ENCODE assay signal across 17 mouse cellular contexts in genomic region chr6:7656601-7657000, GRCm38 (mm10). TPM values are rescaled to one million over a fixed set of nuclear protein-coding genes. Genes with fewer than 3 reads are reported as not detected.
DNase-seq lines count a peak whose midpoint lies in the region; ATAC-seq and TF ChIP-seq lines count a peak whose summit lies in the region.
"Had no signal": no experiment of that assay in that cellular context is flagged by ENCODE, and none has a peak within 500 bp of the region (broad histone marks: within the 10 kb centered on the region; RNA-seq: fewer than 3 reads in every experiment).

No protein-coding gene starts in this region.

- WGBS in heart, postnatal 0 days: 78% methylated on average over 1 of the region's 1 CpGs
- WGBS in midbrain, embryonic 13.5 days: 83% methylated on average over 1 of the region's 1 CpGs
- WGBS in midbrain, embryonic 16.5 days: 88% methylated on average over 1 of the region's 1 CpGs
- 92% methylated on average over 1 of the region's 1 CpGs for WGBS in limb, embryonic 10.5 days

- H3K27me3 ChIP-seq in heart, postnatal 0 days (ENCODE audit: control insufficient read depth, insufficient read depth, low read length): no peaks in the 10 kb centered on the region
- H3K27me3 ChIP-seq in midbrain, embryonic 13.5 days: no peaks in the 10 kb centered on the region
- H3K27me3 ChIP-seq in midbrain, embryonic 16.5 days (ENCODE audit: control insufficient read depth, insufficient read depth, low read depth, low read length): no peaks in the 10 kb centered on the region
- H3K27me3 ChIP-seq in limb, embryonic 10.5 days (ENCODE audit: low read depth, poor library complexity, severe bottlenecking): no peaks in the 10 kb centered on the region
- H3K27me3 ChIP-seq: embryonic facial prominence, embryonic 13.5 days; heart, embryonic 15.5 days had no signal

- no peak overlapping the region for H3K27ac ChIP-seq in heart, postnatal 0 days (ENCODE audit: low read depth)
- no peak overlapping the region for H3K27ac ChIP-seq in midbrain, embryonic 13.5 days
- H3K27ac ChIP-seq in midbrain, embryonic 16.5 days (ENCODE audit: low read length): no peak overlapping the region
- H3K27ac ChIP-seq in limb, embryonic 10.5 days: no peak overlapping the region
- H3K27ac ChIP-seq: embryonic facial prominence, embryonic 13.5 days; heart, embryonic 15.5 days; liver, embryonic 14.5 days had no signal

- intact Hi-C loops in heart, postnatal 10 days (cut with DNase I): no loop called here

- peak; percentile 24 for TF ChIP-seq CTCF in heart, postnatal 0 days (IDR thresholded peaks at IDR 0.05; ENCODE audit: low read depth)

- no peaks in the 10 kb centered on the region for H3K9me3 ChIP-seq in heart, postnatal 0 days (replicated peaks; ENCODE audit: control insufficient read depth, low read length)
- no peaks in the 10 kb centered on the region for H3K9me3 ChIP-seq in midbrain, embryonic 13.5 days
- H3K9me3 ChIP-seq in midbrain, embryonic 16.5 days (replicated peaks; ENCODE audit: control insufficient read depth, low read length, poor library complexity, severe bottlenecking): no peaks in the 10 kb centered on the region; the same call in 1 of the 2 replicates
- no peaks in the 10 kb centered on the region for H3K9me3 ChIP-seq in limb, embryonic 10.5 days (replicated peaks)
- H3K9me3 ChIP-seq: embryonic facial prominence, embryonic 13.5 days; heart, embryonic 15.5 days had no signal

- no peak overlapping the region for H3K9ac ChIP-seq in heart, postnatal 0 days (replicated peaks; ENCODE audit: low read depth, low read length)
- no peak overlapping the region for H3K9ac ChIP-seq in midbrain, embryonic 13.5 days (replicated peaks)
- no peak overlapping the region for H3K9ac ChIP-seq in midbrain, embryonic 16.5 days (ENCODE audit: low read depth, low read length)
- H3K9ac ChIP-seq: embryonic facial prominence, embryonic 13.5 days; heart, embryonic 15.5 days; liver, embryonic 14.5 days had no signal

- H3K36me3 ChIP-seq in heart, postnatal 0 days (replicated peaks; ENCODE audit: control insufficient read depth, insufficient read depth, low read length): no peaks in the 10 kb centered on the region
- H3K36me3 ChIP-seq in midbrain, embryonic 13.5 days: no peaks in the 10 kb centered on the region
- no peaks in the 10 kb centered on the region for H3K36me3 ChIP-seq in midbrain, embryonic 16.5 days (ENCODE audit: control insufficient read depth, insufficient read depth, low read length)
- H3K36me3 ChIP-seq in limb, embryonic 10.5 days: no peaks in the 10 kb centered on the region
- H3K36me3 ChIP-seq: embryonic facial prominence, embryonic 13.5 days; heart, embryonic 15.5 days had no signal

- no peak overlapping the region for H3K4me2 ChIP-seq in heart, postnatal 0 days (ENCODE audit: low read depth, low read length)
- no peak overlapping the region for H3K4me2 ChIP-seq in midbrain, embryonic 13.5 days (replicated peaks)
- no peak overlapping the region for H3K4me2 ChIP-seq in midbrain, embryonic 16.5 days (ENCODE audit: low read length)
- H3K4me2 ChIP-seq: embryonic facial prominence, embryonic 13.5 days; heart, embryonic 15.5 days had no signal

- H3K4me3 ChIP-seq in heart, postnatal 0 days (ENCODE audit: low read depth, low read length): no peak overlapping the region
- no peak overlapping the region for H3K4me3 ChIP-seq in midbrain, embryonic 13.5 days (replicated peaks)
- no peak overlapping the region for H3K4me3 ChIP-seq in midbrain, embryonic 16.5 days (ENCODE audit: low read depth, low read length)
- H3K4me3 ChIP-seq in limb, embryonic 10.5 days: no peak overlapping the region
- H3K4me3 ChIP-seq: embryonic facial prominence, embryonic 13.5 days; heart, embryonic 15.5 days; myocyte had no signal

- no peaks in the 10 kb centered on the region for H3K4me1 ChIP-seq in heart, postnatal 0 days (ENCODE audit: control insufficient read depth, insufficient read depth)
- H3K4me1 ChIP-seq in midbrain, embryonic 13.5 days (replicated peaks): no peaks in the 10 kb centered on the region
- H3K4me1 ChIP-seq in midbrain, embryonic 16.5 days (ENCODE audit: control insufficient read depth, insufficient read depth, low read length): no peaks in the 10 kb centered on the region
- no peaks in the 10 kb centered on the region for H3K4me1 ChIP-seq in limb, embryonic 10.5 days
- H3K4me1 ChIP-seq: embryonic facial prominence, embryonic 13.5 days; heart, embryonic 15.5 days had no signal

- TF ChIP-seq EP300 in heart, postnatal 0 days (IDR thresholded peaks at IDR 0.05; ENCODE audit: low read depth): no peak

- ATAC-seq in heart, postnatal 0 days (ENCODE audit: insufficient read depth, low read depth): no peak
- 0 out of 2 replicates have a peak, but pooled peaks have one; percentile 11 for ATAC-seq in midbrain, embryonic 13.5 days
- ATAC-seq in midbrain, embryonic 16.5 days: no peak
- ATAC-seq: inflammation-experienced regulatory T-cells, adult 6 months had no signal

- no peak for DNase-seq in heart, postnatal 0 days (ENCODE audit: low spot score)
- DNase-seq in heart, postnatal 10 days: no peak
- DNase-seq in NIH3T3 (ENCODE audit: low read depth): peak; percentile 56
- DNase-seq in limb, embryonic 10.5 days (ENCODE audit: low spot score): no peak
- no peak for DNase-seq in lung, postnatal 14 days
- DNase-seq: adrenal gland, postnatal 14 days; cerebellum, postnatal 25 days; kidney, postnatal 14 days; right cerebral cortex, postnatal 14 days; thymus, adult 2 months had no signal

RNA-seq across cellular contexts. Expression of gene Asns, which starts 36.5 kb away (rescaled TPM):
- 8.5 and 16.3 TPM in 2 replicates for total RNA-seq in heart, postnatal 0 days (2014; rRNA removed; ENCODE audit: low replicate concordance)
- 7.8 and 8.7 TPM in 2 replicates for polyA plus RNA-seq in heart, postnatal 0 days (2015; fragmentation: Nextera tagmentation; extraction: Ambion mirVana)
- 10 to 100 TPM in 1 of 2 experiments, 1 to 10 TPM in 1; 7.5 to 10.3 TPM for total RNA-seq in heart, postnatal 10 days (2021)
- 42.6 and 47.8 TPM in 2 replicates for polyA plus RNA-seq in midbrain, embryonic 13.5 days (2015; fragmentation: Nextera tagmentation; extraction: Ambion mirVana)
- polyA plus RNA-seq in midbrain, embryonic 16.5 days (2015; fragmentation: Nextera tagmentation; extraction: Ambion mirVana): 104 and 114 TPM in 2 replicates
- 100.0 and 126 TPM in 2 replicates for polyA plus RNA-seq in limb, embryonic 10.5 days (2016; fragmentation: Nextera tagmentation; extraction: Ambion mirVana)
